Mouse (Mus musculus) induced T-regulatory cell, adult 2 months (primary cell): ENCODE results near the gene Ccp110.

ENCODE experiments used
- DNase-seq: peaks from one replicate; pipeline ENCODE4 v3.0.0-alpha.2; 2012; ENCODE audit warnings: low read depth

Gene Ccp110

DNA sequence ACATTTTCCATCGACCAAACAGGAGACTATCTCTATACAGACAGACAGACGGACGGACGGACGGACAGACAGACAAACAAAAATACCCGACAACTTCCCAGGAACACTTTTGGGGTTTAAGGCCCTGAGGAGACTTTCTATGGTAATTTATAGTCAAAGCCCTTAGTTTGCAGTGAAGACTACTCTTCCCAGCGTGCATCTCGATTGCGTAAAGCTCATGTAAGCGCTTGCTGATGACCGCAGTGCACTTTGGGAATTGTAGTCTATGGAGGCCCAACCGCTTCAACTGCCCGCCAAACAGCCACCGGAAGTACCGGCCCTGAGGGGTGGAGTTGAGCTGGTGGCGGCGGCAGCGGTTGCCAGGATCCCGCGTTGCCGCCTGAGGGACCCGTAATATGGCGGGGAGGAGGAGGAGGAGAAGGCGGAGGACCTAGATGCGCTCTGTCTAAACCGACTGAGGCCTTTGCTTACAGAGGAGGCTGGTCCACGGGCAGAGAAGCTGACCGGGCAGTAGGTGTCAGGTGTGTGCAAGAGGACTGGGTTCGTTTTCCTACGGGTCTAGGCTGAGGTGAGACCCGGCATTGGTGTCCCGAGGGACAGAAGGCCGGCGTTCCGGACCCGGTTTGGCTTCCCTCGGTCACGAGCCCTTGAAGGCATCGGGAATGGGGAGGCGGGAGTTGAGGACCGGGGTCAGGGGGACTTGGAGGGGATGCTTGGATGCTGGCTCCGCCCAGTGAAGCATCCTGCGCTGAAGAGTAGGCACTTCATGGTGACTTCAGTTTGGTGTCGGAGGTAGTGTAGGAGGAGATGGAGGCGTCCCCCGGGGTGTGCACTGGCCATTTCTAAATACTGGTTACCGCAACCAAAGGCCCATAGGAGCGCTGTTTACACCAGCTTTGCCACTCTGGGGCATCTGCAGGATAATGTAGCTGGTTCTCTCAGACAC is at the start of gene Ccp110:
Gene Ccp110, plus strand, starts transcription at position 325 of the 946 bp plus-strand sequence.
- peak; percentile 96 for DNase-seq

DNA sequence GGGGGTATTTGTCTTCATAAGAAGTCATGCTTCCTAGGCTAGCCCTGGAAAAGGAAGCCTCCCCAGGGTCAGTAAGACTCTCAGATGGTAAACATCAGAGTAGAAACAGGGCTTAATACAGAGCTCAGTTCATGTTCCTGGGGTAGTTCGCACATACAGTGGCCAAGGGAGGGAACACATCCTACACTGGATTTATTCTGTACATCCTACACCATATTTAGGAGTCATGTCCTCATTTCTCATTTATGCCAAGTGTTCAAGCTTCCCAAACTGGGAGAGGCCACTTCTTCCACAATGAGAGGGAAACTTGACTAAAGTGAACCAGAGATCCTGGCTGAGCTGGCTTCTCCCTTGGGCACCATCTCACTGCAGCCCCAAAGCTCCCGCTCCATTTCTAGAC is 44.6 kb upstream of the Ccp110 start:
- DNase-seq, result no peak

DNA sequence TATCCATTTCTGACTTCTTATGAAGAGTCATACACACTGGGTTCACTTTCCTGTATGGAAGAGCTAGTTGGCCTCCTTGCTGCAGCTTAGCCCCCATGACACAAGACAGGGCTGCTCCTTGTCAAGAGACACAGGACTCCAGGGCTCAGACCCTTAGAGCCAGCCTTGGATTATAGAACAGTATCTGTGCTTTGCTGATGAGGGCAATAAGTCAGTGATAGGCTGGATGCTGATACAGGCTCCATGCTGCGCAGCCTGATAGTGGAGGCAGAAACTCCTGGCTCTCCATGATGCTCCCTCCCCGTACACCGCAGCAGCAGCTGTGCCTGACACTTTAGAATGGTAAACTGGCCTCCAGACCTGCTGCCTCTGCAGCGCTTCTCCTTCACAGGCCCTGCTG is 42.2 kb upstream of the Ccp110 start:
- DNase-seq, result no peak

DNA sequence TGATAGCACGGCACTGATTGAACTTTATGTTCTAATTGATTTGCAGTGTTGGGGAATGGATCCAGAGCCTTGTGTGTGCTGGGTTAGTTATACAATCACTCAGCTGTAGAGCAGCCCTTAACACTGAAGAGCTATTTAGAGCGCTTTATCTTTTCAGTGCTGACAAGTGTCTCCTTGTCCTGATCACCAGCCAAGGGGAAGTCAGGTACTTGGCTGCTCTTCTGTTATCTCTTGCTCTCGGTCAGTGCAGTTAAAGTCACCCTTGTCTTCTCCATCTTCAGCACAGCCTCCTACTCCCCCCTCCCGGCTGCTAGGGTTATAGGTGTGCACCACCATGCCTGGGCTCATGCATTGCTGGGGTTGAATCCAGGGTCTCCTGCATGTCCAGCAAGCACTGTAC is 35.5 kb upstream of the Ccp110 start:
- no peak for DNase-seq

DNA sequence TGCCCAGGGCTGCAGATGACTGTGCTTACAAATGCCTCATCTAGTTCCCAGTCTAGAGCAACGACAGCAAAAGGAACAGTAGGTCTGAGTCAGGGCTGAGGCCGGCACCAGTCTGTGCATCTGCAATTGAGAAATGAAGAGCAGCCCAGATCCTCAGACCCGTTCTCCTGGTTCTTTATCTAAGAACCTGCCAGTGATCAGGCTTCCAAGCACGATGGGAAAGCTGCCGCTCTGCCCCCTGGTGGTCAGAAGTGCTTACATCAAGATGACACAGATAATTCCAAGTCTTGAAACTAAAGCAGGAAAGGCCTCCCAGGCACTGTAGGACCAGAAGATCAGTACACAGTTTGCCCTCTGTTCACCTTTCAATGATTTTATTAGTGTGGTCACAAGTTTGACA is 24.2 kb upstream of the Ccp110 start:
- DNase-seq, result peak; percentile 68

DNA sequence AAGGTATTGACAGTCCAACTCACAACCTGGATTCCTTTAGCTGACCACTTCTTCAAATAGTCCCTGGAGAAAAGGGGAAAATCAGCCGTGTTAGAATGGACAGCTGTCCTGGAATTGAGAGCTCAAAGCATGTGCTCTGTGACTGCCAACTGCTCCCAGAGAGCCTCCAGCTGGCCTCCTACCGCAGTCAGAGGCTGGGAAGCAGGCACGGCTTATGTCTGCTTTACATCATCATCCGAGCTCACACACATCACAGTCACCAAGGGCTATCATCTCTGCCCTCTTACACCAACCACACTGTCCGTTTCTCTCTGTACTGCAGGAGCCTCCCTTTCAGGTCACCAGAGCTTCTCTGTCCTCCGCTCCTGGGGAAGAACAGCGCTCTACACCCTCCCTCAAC is 23.3 kb upstream of the Ccp110 start:
- no peak for DNase-seq

DNA sequence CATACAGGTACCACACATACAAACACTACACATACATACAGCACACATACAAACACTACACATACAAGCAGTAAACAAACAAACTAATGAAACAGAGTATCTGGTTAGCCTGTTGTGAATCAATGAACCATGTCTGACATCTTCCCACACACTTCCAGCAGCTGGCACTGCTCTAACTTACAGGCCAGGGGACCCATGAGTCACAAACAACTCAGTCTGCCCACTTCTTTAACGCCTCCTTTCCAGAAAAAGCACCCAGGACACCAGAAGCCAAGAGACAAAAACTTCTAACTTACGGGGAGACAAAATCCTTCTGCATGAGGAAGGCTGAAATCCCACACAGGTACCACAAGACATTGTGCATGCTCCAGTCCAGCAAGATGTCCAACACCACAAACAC is 21.1 kb upstream of the Ccp110 start:
- DNase-seq, result no peak

DNA sequence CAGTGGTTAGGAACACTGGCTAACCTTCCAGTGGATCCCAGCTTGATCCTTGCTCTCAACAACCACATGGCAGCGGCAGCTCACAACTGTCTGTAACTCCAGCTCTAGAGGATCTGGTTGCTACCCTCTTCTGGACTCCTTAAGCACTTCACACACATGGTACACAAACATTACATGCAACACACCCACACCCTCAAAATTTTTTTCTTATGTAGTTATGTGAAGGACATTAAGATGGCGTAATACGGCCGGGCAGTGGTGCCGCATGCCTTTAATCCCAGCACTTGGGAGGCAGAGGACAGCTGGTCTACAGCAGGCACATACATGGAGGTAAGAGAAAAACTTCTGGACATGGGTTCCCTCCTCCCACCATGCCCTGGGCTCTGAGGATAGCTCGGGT is 16.2 kb upstream of the Ccp110 start:
- DNase-seq, result no peak

DNA sequence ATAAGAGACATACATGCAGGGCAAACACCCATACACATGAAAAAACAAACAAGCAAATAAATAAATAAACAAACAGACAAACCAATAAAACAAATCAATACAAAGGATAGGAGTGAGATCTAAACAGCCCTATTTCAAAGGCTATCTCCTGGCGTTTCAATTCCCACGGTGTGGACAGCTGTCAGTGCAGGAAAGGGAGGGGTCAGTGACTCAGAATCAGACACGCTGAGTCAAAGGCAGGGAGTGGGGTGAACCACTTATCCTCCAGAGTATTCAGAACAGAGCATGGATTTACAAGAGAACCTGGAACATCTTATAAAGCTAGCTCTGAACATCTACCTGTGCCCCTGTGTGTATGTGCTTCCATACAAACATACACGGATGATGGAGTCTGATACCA is 15.2 kb upstream of the Ccp110 start:
- DNase-seq, result no peak

DNA sequence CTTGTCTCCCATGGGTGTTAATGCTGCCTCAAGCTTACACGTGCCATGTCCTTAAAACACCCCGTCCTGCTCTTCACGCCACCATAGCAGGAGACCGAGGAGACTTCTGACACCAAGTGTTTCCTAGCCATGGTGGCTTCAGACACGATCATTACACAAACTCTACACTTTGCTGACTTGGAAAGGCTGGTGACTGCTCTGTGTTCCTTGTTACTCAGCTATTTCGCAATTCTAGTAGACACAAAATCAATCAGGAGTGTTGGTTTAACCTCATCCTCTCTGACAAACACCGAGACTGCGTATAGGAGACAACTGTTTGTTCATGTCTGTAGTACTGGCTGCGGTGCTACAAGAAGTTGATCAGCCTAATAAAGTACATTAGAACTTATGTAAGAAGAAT is 13.5 kb upstream of the Ccp110 start:
- no peak for DNase-seq

DNA sequence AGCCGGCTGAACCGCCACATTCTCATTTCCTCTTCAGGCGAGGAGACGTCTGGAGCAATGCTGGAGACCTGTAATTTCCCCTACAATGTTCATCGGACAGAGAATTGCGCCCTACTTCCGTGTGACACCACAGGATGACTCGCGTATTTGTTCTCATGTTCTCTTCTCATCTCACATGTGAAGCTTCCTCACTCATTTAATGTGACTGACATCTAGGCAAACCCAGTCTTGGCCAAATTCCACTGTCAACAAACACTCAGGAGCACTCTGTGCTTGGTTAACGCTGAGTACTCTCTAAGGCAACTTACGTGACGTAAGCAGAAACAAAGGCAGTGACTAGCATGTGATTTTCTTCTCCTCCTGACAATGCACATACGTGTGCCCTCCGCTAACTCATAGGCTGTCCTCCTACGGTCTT is 9.2 kb upstream of the Ccp110 start:
- DNase-seq, result no peak

DNA sequence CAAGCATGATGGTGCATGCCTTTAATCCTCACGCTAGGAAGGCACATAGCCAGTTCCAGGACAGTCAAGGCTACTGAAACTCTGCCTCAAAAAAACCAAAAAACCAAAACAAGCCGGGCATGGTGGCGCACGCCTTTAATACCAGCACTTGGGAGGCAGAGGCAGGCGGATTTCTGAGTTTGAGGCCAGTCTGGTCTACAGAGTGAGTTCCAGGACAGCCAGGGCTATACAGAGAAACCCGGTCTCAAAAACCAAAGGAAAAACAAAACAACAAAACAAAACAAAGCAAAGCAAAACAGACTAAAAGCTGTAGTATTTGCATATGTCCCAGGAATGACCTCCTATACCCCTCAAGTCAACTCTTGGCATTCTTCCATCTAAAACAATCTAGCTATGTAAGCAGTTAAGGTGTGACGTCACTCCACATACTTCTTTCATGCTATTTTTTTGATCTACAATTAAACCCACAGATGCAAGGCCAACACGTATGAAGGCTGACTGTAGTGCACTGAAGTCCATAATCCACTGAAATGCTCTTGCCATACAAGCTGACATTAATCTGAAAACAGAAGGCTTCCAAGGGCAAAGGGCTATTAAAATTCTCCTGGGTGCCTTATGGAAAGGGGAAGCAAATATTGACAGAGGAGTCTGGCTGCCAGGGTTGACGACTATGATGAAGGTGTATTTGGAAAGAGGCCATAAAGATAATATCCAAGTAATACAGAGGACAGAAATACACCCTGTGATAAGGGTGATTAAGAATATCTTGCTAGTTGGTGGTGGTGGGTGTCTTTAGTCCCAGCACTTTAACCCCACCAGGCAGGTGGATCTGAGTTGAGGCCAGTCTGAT is 8.1 kb upstream of the Ccp110 start:
- DNase-seq, result peak; percentile 40

DNA sequence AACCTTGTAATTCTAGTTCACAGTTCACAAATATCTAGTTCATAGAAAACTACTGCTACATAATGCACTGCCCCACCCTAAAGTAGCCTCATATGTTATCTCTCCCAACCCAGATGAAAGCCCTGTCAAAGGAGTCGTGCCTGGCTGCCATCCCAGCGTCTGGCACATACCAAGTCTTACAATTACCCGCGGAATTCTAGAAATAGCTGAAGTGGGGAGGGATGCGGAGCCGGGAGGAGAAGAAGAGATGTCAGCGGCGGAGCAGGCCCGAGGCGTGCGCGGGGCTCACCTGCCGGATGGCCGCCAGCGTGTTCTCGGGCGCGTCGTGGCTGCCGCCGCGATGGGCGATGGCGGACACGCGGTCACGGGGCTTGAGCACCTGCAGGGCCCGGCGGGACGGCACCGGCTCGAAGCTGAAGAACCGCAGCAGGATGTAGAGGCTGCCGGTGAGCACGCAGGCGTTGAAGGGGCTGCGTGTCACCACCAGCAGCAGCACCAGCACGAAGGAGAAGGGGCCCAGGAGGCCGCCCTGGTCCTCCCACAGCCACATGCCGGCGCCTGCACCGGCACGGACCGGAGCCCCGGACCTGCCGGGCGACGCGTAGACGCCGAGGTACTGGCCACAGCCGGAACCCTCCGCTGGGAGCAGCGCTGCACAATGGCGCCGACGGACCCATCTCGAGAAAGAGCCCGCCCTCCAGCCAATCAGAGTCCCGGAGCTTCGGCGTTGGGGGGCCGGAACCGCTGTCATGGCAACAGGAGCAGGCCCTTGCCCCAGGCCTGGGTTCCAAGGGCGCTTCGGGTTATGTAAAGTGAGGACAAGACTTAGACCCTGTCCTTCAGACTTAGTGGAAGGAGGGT is 7.0 kb upstream of the Ccp110 start, which contains the start of gene Gde1:
Gene Gde1, minus strand, starts transcription at position 678 of the 861 bp plus-strand sequence.
- DNase-seq, result peak; percentile 89

DNA sequence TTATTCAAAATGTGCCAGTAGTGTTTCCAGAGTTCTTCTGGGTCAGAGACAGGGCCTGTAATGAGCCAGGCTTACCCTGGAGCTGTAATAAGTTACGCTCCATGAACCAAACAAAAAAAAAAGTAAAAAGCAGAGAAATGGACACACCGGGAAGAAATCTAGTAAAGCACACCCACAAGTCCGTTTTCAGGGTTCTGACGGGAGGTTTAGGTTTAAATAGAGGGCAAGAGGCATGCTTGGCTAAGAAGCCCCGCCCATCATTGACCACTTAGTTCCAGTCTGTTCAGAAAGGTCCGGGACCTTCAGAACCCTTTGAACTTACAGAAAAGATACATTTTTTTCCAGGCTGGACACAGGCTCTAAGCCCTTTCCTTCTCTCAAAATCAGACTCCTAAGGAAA is 6.3 kb upstream of the Ccp110 start:
- DNase-seq, result no peak

DNA sequence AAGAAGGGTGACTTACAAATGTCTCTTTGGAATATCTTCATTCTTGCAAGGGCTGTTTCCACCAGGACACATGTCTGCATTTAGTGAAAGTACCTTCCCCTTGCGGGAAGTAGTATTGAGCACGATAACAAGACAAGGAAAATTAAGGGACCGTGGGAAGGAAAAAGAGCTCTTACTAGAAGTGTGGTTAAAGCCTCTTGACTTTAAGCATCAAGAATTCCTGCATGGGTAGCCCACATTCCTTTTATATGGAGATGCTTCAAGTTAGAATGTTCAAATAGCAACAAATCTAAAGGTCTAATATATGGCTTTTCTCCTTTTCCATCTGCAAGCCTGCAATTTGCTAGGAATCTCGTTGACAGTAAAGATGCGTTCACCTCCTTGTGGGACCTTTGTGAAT is 5.9 kb upstream of the Ccp110 start:
- DNase-seq, result no peak

DNA sequence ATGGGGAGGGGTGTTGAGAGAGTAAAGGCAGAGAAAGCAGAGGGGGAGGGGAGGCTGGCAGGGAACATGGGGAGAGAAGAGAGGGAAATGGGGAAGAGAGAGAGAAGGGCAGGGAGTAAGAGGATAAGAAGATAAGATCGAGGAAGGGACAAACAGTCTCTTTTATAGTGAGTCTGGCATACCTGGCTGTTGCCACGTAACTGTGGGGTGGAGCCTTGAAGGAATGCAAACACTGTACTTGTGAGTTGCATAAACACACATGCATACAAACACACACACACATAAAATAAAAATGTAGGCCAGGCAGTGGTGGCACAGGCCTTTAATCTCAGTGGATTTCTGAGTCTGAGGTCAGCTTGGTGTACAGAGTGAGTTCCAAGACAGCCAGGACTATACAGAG is 5.1 kb upstream of the Ccp110 start:
- no peak for DNase-seq

DNA sequence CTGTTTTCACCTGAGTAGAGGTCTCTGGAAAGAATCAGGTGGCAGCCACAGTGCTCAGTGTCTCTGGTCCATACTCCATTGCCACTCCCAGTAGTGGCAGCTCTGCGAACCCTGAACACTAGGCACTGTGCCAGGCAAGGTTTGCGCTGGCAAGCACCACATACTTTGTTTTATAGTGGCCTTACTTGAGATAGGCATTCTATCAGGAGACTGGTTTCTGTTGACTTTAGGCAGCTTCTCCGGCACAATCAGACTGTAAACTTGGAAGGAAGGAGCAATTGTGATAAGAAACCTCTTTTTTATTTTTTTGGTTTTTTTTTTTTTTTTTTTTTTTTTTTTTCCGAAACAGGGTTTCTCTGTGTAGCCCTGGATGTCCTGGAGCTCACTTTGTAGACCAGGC is 4.3 kb upstream of the Ccp110 start:
- no peak for DNase-seq

DNA sequence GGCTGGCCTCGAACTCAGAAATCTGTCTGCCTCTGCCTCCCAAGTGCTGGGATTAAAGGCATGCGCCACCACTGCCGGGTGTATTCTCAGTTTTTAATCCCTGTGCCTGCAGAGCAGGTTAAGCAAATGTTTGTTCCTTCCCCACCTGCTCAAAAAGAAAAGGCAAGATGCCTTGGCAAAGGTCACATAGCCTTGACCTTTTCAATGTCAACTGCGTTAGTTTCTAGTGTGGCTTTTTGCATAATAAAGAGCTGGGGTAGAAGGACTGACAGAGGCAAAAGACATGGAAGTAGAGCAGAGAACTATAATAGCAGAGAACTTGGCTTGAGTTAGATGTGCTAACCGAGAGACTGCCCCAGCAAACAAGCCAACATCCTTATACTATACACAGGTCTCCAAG is 1.6 kb upstream of the Ccp110 start:
- no peak for DNase-seq

DNA sequence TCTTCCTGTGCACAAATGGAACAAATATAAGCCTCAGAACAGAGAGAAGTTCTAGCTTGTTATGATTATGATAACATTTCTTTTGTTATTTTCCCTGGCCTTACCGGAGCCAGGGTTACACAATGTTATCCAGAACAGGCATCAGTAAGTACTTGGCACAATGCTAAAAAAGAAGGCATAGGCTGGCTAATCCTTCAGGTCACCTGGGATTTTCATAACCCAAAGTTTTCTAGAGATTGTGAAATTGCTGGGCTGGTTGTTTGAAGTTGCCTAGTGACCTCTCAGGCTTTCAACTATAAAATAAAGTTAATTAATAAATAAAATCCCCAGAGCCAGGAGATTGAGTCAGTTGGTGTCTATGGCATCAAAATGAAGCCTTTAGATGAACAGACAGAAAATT is 2.5 kb downstream of the Ccp110 start:
- DNase-seq, result no peak

DNA sequence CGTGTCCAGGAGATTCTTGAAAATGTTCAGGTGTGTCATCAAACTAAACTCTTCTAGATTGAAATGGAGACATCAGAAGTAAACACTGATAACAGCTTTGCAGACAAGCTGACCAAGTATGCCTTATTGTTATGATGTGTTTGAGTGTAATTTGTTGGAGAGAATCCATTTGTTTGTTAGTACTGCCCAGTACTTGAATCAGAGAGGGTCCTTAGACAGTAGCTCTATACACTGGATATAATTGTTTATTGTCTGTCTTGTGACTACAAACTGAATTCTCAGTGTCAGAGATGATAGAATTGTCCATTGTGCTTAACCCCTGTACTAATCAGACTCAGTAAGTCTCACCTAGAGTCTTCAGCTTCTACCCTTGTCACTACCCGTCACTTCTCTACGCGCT is 5.7 kb downstream of the Ccp110 start:
- no peak for DNase-seq

DNA sequence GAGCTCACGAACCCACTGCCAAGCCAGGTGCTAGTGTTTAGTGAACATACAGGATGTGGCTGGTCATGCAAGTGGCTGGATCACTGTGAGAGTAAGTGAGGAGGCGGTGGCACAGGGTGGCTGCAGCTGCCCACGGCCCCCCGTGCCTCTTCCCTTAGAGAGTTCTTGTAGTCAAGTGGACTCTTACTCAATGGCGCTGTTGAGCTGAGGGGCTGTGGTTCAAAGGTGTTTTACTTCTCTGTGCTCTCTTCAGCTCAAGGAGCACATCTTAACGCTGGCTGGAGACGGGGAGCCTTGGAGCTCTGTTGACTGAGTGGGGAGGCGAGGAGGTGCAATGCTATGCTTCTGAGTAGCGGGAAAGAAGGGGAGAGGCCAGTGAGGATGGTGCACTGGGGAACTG is 11.6 kb downstream of the Ccp110 start:
- DNase-seq, result no peak

DNA sequence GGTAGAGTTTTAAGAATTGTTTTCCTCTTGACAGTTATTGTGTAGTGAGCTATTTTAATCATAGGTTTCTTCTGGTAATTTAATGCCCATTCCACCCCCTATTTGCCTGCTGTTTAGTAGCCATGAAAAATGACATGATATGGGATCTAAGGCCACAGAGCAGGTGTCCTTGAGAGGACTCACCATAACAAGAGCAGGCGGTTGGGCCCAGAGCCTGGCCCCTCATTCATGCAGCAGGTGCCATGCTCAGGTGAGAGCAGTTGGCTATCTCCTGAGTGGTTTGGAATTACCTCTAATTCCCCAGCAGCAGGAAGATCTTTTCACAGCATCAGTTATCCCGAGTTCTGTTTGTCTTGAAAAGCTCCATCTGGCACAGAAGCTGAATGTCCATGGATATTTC is 13.1 kb downstream of the Ccp110 start:
- DNase-seq, result no peak
